Mouse (Mus musculus) forebrain, embryonic 13.5 days (tissue): ENCODE results near the gene Pramel6. TPM values are rescaled to one million over a fixed set of nuclear protein-coding genes. Genes with fewer than 3 reads are reported as not detected.

Experiments
- ATAC-seq: fragments of 200-750 bp; cut with Nextera tagmentation; 2 replicates; pipeline ENCODE4 v1.8.0; 2017
- H3K27ac ChIP-seq: fragments of 300-500 bp; sonication (generic); 2 replicates; pipeline ENCODE4 v1.5.1; 2015; ENCODE audit warnings: inconsistent platforms, mild to moderate bottlenecking, moderate library complexity
- H3K27me3 ChIP-seq: fragments of 300-500 bp; sonication (generic); 2 replicates; pipeline ENCODE4 v1.6.1; 2015; ENCODE audit warnings: mild to moderate bottlenecking, inconsistent platforms
- H3K36me3 ChIP-seq: fragments of 300-500 bp; sonication (generic); 2 replicates; pipeline ENCODE4 v1.6.1; 2015; ENCODE audit warnings: mild to moderate bottlenecking, inconsistent platforms; ENCODE audit not compliant: poor library complexity, severe bottlenecking
- H3K4me1 ChIP-seq: fragments of 300-500 bp; sonication (generic); 2 replicates; pipeline ENCODE4 v1.6.1; 2015; ENCODE audit warnings: inconsistent platforms
- H3K4me2 ChIP-seq: fragments of 300-500 bp; sonication (generic); 2 replicates; pipeline ENCODE4 v1.6.1; 2015; ENCODE audit warnings: inconsistent platforms, mild to moderate bottlenecking, moderate library complexity
- H3K4me3 ChIP-seq: fragments of 300-500 bp; sonication (generic); 2 replicates; pipeline ENCODE4 v1.5.1; 2015; ENCODE audit warnings: mild to moderate bottlenecking, inconsistent platforms
- H3K9ac ChIP-seq: fragments of 300-500 bp; sonication (generic); 2 replicates; pipeline ENCODE4 v1.6.1; 2015; ENCODE audit warnings: mild to moderate bottlenecking, inconsistent platforms
- H3K9me3 ChIP-seq: fragments of 300-500 bp; sonication (generic); replicated peaks from 2 replicates; pipeline ENCODE4 v1.6.1; 2016; ENCODE audit warnings: inconsistent platforms
- WGBS: fragments of 180-500 bp; shearing (Covaris S2); methylation state at CpG from one replicate; pipeline ENCODE4 v1.1.7; 2015; 5-methylcytosine and 5-hydroxymethylcytosine counted together
- polyA plus RNA-seq: library from polyadenylated mRNA; unstranded; fragments of >200 nt; fragmentation: Nextera tagmentation; extraction: Ambion mirVana; gene quantifications from 2 replicates; pipeline ENCODE4 v1.2.1, GENCODE M21; 2015

Gene Pramel6
- polyA plus RNA-seq, 1 experiment from 2014 or later = not detected

DNA sequence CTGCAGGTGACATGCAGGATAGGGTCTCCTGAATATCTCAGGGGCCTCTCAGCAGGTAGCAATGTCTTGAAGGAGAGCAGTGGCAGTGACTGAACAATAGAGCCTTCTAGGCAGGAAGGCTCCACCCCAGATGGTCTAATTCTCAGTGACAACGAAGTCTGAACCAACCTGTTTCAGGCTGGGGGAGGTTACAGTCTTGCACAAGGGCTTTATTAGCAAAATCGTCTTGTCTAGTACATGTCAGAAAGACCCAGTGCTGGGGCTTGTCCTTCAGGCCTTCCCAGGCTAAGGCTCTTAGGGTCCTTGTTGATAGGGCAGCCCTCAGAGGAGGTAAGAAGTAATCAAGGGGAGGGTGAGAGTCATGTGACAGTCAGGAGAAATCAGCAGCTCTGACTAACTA, 28.5 kb downstream of the Pramel6 start:
- no peak overlapping the region for H3K4me2 ChIP-seq
- WGBS = 54% methylated on average over 2 of the region's 2 CpGs
- no peak for ATAC-seq

DNA sequence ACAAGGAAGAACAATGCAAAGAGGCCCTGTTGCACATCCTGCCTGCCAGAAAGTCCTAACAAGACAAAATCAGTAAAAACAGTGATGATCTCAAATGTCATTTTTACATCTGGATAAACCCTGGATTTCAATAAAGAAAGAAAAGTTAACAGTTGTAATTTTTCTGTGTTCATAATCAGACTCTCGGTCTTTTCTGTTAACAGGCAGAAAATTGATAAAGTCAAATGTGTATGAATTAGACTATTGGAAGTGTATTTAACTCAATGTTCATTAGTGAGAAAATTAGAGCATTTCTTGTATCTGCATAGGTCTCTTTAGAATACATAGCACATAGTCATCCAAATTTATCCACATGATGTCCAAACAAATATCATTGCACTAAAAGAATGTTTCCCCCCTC, 39.1 kb downstream of the Pramel6 start, which contains the start of gene Olfr1128:
Gene Olfr1128, minus strand, starts transcription at position 101 of the 400 bp plus-strand sequence.
- H3K4me1 ChIP-seq = no peaks in the 10 kb centered on the region
- H3K27ac ChIP-seq = no peak within 1 kb of the TSS
- no peaks in the 10 kb centered on the region for H3K36me3 ChIP-seq
- H3K9me3 ChIP-seq = no peaks in the 10 kb centered on the region
- H3K4me2 ChIP-seq = no peak within 1 kb of the TSS
- no peak within 1 kb of the TSS for H3K9ac ChIP-seq
- WGBS = 87% methylated on average over 1 of the region's 1 CpGs
- no peaks in the 10 kb centered on the region for H3K27me3 ChIP-seq
- no peak for ATAC-seq
- H3K4me3 ChIP-seq = no peak within 1 kb of the TSS

More for the DNA sequence above, 28.5 kb downstream of the Pramel6 start:
- Histone ChIP-seq H3K9ac (no peak overlapping the region), H3K4me3 (no peak overlapping the region), H3K9me3 (no peaks in the 10 kb centered on the region), H3K36me3 (no peaks in the 10 kb centered on the region), H3K27ac (no peak overlapping the region), H3K4me1 (no peaks in the 10 kb centered on the region), H3K27me3 (no peaks in the 10 kb centered on the region)

Other genes with a start within 250 kb of the Pramel6 start
- not detected in 2 replicates for gene Olfr1116, start 239.0 kb upstream of the Pramel6 start, polyA plus RNA-seq
- gene Olfr1118, start 199.0 kb upstream of the Pramel6 start, polyA plus RNA-seq = not detected in 2 replicates
- not detected in 2 replicates for gene Olfr1120, start 151.8 kb upstream of the Pramel6 start, polyA plus RNA-seq
- not detected in 2 replicates for gene Olfr1121, start 136.7 kb upstream of the Pramel6 start, polyA plus RNA-seq
- gene Olfr1122, start 120.7 kb upstream of the Pramel6 start, polyA plus RNA-seq = not detected in 2 replicates
- gene Olfr1123, start 89.9 kb upstream of the Pramel6 start, polyA plus RNA-seq = not detected in 2 replicates
- 0.13 and 0.14 TPM in 2 replicates for gene Olfr1124, start 76.3 kb upstream of the Pramel6 start, polyA plus RNA-seq
- gene Olfr1126, start 52.6 kb upstream of the Pramel6 start, polyA plus RNA-seq = not detected in 2 replicates
- gene Pramel7, start 9.5 kb upstream of the Pramel6 start, polyA plus RNA-seq = not detected in 2 replicates
- gene Olfr153, start 25.2 kb downstream of the Pramel6 start, polyA plus RNA-seq = not detected in 2 replicates
- not detected in 2 replicates for gene Olfr1128, start 39.0 kb downstream of the Pramel6 start, polyA plus RNA-seq
- not detected in 2 replicates for gene Olfr1129, start 67.3 kb downstream of the Pramel6 start, polyA plus RNA-seq
- not detected in 2 replicates for gene Olfr1130, start 99.6 kb downstream of the Pramel6 start, polyA plus RNA-seq
- gene Olfr1131, start 120.5 kb downstream of the Pramel6 start, polyA plus RNA-seq = not detected in 2 replicates
- gene Olfr1132, start 131.0 kb downstream of the Pramel6 start, polyA plus RNA-seq = not detected in 2 replicates
- gene Olfr1133, start 140.8 kb downstream of the Pramel6 start, polyA plus RNA-seq = not detected in 2 replicates
- gene Olfr1134, start 151.9 kb downstream of the Pramel6 start, polyA plus RNA-seq = not detected in 2 replicates
- gene Olfr1135, start 167.1 kb downstream of the Pramel6 start, polyA plus RNA-seq = not detected in 2 replicates
- gene Olfr1136, start 187.4 kb downstream of the Pramel6 start, polyA plus RNA-seq = not detected in 2 replicates
- not detected in 2 replicates for gene Olfr1137, start 206.6 kb downstream of the Pramel6 start, polyA plus RNA-seq
- gene Olfr1138, start 233.4 kb downstream of the Pramel6 start, polyA plus RNA-seq = not detected in 2 replicates
- gene Olfr1140, start 237.2 kb downstream of the Pramel6 start, polyA plus RNA-seq = not detected in 2 replicates
- gene Olfr1141, start 247.4 kb downstream of the Pramel6 start, polyA plus RNA-seq = not detected in 2 replicates